Mouse (Mus musculus) limb, embryonic 13.5 days (tissue): Measurements from ENCODE around the gene BC034090. TPM values are rescaled to one million over a fixed set of nuclear protein-coding genes. Genes with fewer than 3 reads are reported as not detected.

Source experiments
- ATAC-seq: fragments of 200-750 bp; cut with Nextera tagmentation; 2 replicates; pipeline ENCODE4 v1.8.0; 2017; ENCODE audit warnings: low read depth, moderate number of reproducible peaks, moderate TSS enrichment; ENCODE audit not compliant: low FRiP score
- H3K27ac ChIP-seq: fragments of 300-500 bp; sonication (generic); 2 replicates; pipeline ENCODE4 v1.5.1; 2015; ENCODE audit warnings: inconsistent platforms, mild to moderate bottlenecking, moderate library complexity
- H3K27me3 ChIP-seq: fragments of 300-500 bp; sonication (generic); 2 replicates; pipeline ENCODE4 v1.6.1; 2015; ENCODE audit warnings: mild to moderate bottlenecking, inconsistent platforms
- H3K36me3 ChIP-seq: fragments of 300-500 bp; sonication (generic); 2 replicates; pipeline ENCODE4 v1.6.1; 2015; ENCODE audit warnings: inconsistent platforms, mild to moderate bottlenecking, moderate library complexity
- H3K4me1 ChIP-seq: fragments of 300-500 bp; sonication (generic); 2 replicates; pipeline ENCODE4 v1.6.1; 2015; ENCODE audit warnings: inconsistent platforms
- H3K4me2 ChIP-seq: fragments of 300-500 bp; sonication (generic); replicated peaks from 2 replicates; pipeline ENCODE4 v1.6.1; 2015; ENCODE audit warnings: inconsistent platforms, mild to moderate bottlenecking, moderate library complexity
- H3K4me3 ChIP-seq: fragments of 300-500 bp; sonication (generic); 2 replicates; pipeline ENCODE4 v1.5.1; 2015; ENCODE audit warnings: moderate library complexity, mild to moderate bottlenecking, inconsistent platforms
- H3K9ac ChIP-seq: fragments of 300-500 bp; sonication (generic); 2 replicates; pipeline ENCODE4 v1.6.1; 2015; ENCODE audit warnings: mild to moderate bottlenecking, inconsistent platforms
- H3K9me3 ChIP-seq: fragments of 300-500 bp; sonication (generic); 2 replicates; pipeline ENCODE4 v1.6.1; 2016; ENCODE audit warnings: inconsistent platforms
- WGBS: fragments of 180-500 bp; shearing (Covaris S2); methylation state at CpG from one replicate; pipeline ENCODE4 v1.1.7; 2015; 5-methylcytosine and 5-hydroxymethylcytosine counted together
- polyA plus RNA-seq: library from polyadenylated mRNA; unstranded; fragments of >200 nt; fragmentation: Nextera tagmentation; extraction: Ambion mirVana; gene quantifications from 2 replicates; pipeline ENCODE4 v1.2.1, GENCODE M21; 2015

The BC034090 gene
- polyA plus RNA-seq, 1 experiment from 2014 or later: 9.1 TPM

DNA sequence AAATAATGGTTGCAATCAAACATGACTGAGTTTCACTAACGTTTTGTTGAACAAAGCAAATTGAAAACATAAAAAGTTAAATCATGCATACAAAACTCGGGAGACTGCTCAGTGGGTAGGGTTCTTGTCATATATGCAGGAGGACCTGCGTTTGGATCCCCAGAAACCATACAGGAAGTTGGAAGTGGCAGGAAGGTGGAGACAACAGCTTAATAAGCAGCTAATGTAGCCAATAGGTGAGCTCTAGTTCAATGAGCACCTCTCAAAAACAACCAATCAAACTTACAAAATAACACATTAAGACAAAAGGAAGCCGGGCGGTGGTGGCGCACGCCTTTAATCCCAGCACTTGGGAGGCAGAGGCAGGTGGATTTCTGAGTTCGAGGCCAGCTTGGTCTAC, 10.1 kb upstream of the BC034090 start:
- H3K27me3 ChIP-seq: no peaks in the 10 kb centered on the region
- H3K4me3 ChIP-seq: no peak overlapping the region
- no peak overlapping the region for H3K27ac ChIP-seq
- no peak overlapping the region for H3K9ac ChIP-seq
- WGBS: 87% methylated on average over 8 of the region's 8 CpGs
- no peaks in the 10 kb centered on the region for H3K9me3 ChIP-seq
- no peak overlapping the region for H3K4me2 ChIP-seq
- no peaks in the 10 kb centered on the region for H3K36me3 ChIP-seq
- no peaks in the 10 kb centered on the region for H3K4me1 ChIP-seq
- ATAC-seq: no peak

DNA sequence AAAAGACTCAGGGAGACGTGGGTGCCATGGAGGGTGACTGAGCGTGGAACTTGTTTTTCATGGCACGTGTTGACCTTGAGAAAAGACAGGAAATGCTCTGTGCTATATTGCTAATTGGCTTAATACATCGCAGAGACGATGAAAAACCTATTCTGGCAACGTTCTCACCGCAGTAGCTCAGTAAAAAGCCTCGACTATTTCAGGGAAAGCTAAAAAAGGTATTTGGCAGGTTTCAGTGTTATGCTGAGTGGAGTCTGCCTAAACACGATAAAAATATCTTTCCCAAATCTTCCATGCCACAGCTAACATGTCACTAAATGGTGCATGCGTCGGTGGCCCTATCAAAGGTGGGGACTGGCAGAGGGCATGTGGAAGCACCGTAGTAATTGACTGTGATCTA, 8.9 kb upstream of the BC034090 start:
- no peak for ATAC-seq
- H3K27me3 ChIP-seq: no peaks in the 10 kb centered on the region
- no peak overlapping the region for H3K4me3 ChIP-seq
- no peak overlapping the region for H3K27ac ChIP-seq
- H3K4me2 ChIP-seq: no peak overlapping the region
- H3K4me1 ChIP-seq: no peaks in the 10 kb centered on the region
- H3K9ac ChIP-seq: no peak overlapping the region
- H3K36me3 ChIP-seq: no peaks in the 10 kb centered on the region
- H3K9me3 ChIP-seq: no peaks in the 10 kb centered on the region
- WGBS: 58% methylated on average over 12 of the region's 12 CpGs

DNA sequence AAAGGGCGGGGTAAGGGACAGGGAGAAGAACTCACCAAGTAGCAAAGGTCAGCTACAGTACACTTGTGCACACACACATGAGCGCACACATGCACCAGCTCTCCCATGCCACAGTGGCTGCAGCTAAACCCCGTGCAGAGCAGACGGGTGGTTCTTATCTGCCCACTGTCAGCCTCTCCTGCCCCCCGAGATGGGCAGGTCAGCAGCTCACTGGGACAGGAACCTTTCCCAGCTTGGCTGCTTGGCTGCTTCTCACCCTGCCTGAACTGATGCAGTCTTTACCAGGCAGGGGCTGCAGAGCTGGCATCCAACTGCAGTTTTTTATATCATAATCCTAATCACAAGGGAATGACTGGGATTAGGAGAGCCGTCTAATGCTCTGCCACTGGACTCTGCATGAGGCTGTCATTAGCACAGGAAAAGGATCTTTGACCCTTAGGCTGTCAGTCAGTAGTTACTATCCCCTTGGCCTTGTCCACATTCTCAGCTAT, 8.4 kb upstream of the BC034090 start:
- no peak overlapping the region for H3K27ac ChIP-seq
- WGBS: 52% methylated on average over 6 of the region's 6 CpGs
- H3K27me3 ChIP-seq: no peaks in the 10 kb centered on the region
- no peak overlapping the region for H3K4me3 ChIP-seq
- ATAC-seq: no peak
- H3K36me3 ChIP-seq: no peaks in the 10 kb centered on the region
- no peaks in the 10 kb centered on the region for H3K9me3 ChIP-seq
- H3K4me2 ChIP-seq: no peak overlapping the region
- H3K4me1 ChIP-seq: 0 out of 2 replicates have a peak, but pooled peaks cover under 1% of the 10 kb centered on the region
- no peak overlapping the region for H3K9ac ChIP-seq

DNA sequence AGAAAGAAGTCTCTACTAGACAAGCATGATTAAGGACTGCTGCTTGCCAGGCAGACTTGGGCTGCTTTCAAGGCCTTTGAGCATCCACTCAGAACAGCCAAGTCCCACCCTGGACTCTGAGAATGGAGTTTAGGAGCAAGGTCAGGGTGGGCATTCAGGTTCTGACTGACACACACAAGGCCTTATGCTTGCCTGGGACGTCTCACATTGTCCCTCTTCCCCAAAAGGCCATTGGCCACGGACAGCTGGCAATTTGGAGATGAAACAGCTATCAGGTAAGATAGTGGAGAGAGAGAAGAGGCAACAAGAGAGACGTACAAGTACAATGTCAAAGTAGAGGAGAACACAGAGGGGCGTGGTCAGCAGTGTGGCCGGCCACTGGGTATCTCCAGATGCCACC, 7.4 kb upstream of the BC034090 start:
- 80% methylated on average over 5 of the region's 5 CpGs for WGBS
- Histone ChIP-seq H3K9me3 (no peaks in the 10 kb centered on the region), H3K4me2 (no peak overlapping the region), H3K4me1 (peaks cover 5% of the 10 kb centered on the region; the same call in 1 of the 2 replicates), H3K36me3 (no peaks in the 10 kb centered on the region), H3K4me3 (no peak overlapping the region), H3K9ac (no peak overlapping the region), H3K27ac (no peak overlapping the region), H3K27me3 (no peaks in the 10 kb centered on the region)
- ATAC-seq: no peak

DNA sequence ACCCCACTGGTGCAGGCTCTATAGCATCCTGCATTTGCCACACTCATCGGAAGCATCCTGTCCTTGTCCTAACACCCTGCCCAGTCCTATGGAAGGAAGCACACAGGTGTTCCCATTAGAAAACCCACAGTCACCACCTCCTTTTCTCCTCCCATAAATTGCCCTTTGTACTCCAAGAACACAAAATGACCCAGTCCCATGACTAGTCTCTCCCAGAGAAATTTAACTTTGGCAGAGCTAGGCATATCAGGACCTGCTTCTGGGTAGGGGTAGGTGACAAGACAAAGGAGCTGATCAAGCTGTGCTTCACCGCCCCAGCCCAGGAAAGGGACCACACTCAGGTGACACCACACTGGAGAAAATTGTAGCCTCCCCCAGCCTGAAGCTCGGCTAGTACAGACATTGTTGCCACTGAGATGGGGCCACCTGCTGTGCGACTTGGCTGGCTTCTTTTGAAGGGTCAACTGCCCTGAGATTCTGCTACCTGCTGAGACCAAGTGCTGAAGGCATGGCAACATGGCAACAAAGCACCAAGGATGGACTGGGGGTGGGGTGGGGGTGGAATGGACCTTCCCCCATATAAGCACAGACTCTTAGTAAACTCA, 6.4 kb upstream of the BC034090 start:
- no peak overlapping the region for H3K4me2 ChIP-seq
- no peak overlapping the region for H3K27ac ChIP-seq
- WGBS: 46% methylated on average over 4 of the region's 4 CpGs
- no peaks in the 10 kb centered on the region for H3K36me3 ChIP-seq
- H3K4me3 ChIP-seq: no peak overlapping the region
- no peak overlapping the region for H3K9ac ChIP-seq
- H3K9me3 ChIP-seq: no peaks in the 10 kb centered on the region
- ATAC-seq: no peak
- H3K4me1 ChIP-seq: peaks cover 7% of the 10 kb centered on the region
- no peaks in the 10 kb centered on the region for H3K27me3 ChIP-seq

DNA sequence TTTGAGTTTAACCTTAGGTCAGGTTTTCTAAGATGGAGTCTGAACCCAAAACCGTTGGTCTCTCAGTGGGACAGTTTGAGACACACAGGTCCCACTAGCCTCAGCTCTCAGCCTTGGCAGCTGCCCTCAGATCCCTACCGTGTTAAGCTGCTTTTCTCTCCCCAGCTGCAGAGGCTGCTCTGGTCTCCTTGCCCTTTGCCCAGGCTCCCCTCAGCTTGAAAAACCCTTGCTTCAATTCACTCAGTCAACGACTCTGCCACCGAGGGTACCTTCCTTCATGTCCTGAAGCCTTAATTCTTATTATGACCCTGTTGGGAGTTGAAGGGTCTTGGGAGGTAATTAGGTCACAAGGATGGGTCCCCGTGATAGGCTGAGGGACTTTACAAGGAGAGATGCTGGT, 5.7 kb upstream of the BC034090 start:
- H3K9ac ChIP-seq: no peak overlapping the region
- H3K4me3 ChIP-seq: no peak overlapping the region
- no peaks in the 10 kb centered on the region for H3K9me3 ChIP-seq
- H3K4me2 ChIP-seq: no peak overlapping the region
- H3K27me3 ChIP-seq: no peaks in the 10 kb centered on the region
- no peaks in the 10 kb centered on the region for H3K36me3 ChIP-seq
- WGBS: 34% methylated on average over 5 of the region's 5 CpGs
- no peak for ATAC-seq
- no peak overlapping the region for H3K27ac ChIP-seq
- H3K4me1 ChIP-seq: peaks cover 14% of the 10 kb centered on the region

DNA sequence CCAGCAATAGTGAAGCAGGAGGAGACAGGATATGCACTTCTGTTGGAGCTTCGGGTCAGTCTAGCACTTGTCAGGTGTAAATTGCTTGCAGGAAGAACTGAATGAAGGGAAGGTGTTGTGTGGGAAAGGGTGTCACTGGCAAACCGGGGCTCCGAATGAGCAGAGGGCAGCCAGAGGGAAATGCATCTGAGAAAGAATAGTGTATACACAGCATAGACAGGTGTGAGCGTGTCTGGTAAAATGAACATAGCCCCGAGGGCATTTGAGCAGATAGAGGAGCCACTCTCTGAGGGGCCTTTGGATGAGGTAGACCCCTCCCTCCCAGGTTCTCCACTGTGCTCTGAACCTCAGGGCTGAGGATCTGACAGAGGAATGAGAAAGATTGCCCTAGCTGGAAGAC, 3.8 kb upstream of the BC034090 start:
- Histone ChIP-seq H3K4me1 (peaks cover 19% of the 10 kb centered on the region), H3K27me3 (no peaks in the 10 kb centered on the region), H3K4me2 (no peak overlapping the region), H3K9ac (no peak overlapping the region), H3K4me3 (no peak overlapping the region), H3K27ac (no peak overlapping the region), H3K9me3 (no peaks in the 10 kb centered on the region), H3K36me3 (no peaks in the 10 kb centered on the region)
- 53% methylated on average over 5 of the region's 5 CpGs for WGBS
- ATAC-seq: no peak

DNA sequence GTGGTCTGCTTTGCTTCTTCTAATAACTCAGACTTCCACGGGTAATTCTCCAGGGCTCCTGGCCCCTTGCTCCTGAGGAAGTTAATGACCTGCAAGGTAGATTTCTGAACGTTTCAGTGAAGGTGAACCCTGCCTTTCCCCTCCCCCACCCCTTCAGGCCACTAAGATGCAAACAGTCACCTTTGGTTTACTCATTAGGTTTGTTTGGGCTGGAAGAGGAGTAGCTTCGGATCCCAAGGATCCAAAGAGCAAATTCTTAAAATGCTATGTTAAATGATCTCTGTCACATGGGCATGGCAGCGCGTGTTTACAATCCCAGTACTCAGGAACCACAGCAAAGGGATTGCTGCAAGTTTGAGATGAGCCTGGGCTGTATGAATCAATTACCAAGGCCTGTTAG, 3.2 kb upstream of the BC034090 start:
- no peak for ATAC-seq
- peaks cover 23% of the 10 kb centered on the region for H3K4me1 ChIP-seq
- H3K36me3 ChIP-seq: no peaks in the 10 kb centered on the region
- H3K27me3 ChIP-seq: no peaks in the 10 kb centered on the region
- H3K4me2 ChIP-seq: no peak overlapping the region
- no peak overlapping the region for H3K4me3 ChIP-seq
- no peaks in the 10 kb centered on the region for H3K9me3 ChIP-seq
- WGBS: 24% methylated on average over 5 of the region's 5 CpGs
- H3K27ac ChIP-seq: no peak overlapping the region
- no peak overlapping the region for H3K9ac ChIP-seq

DNA sequence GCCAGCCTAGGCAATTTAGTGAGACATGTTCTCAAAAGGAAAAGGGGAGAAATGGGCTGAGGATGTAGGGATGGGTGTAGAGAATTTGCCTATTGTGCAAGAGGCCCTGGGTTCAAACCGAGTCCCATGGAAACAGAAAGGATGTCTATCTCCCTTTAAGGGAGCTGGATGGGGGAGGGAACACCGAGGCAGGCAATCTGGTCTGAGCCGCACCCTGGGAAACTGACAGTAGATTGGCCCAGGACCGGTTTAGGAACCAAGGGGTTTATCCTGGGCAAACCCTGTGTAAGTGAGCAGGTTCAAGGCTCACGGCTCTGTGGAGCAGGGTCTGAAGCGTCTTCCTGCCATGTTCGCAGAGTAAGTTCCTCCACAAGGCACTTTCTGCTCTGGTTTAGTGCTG, 1.3 kb upstream of the BC034090 start:
- Histone ChIP-seq H3K27ac (no peak overlapping the region), H3K4me3 (peak overlapping the region; percentile 73), H3K36me3 (peaks cover 16% of the 10 kb centered on the region), H3K4me1 (peaks cover 32% of the 10 kb centered on the region), H3K27me3 (no peaks in the 10 kb centered on the region), H3K4me2 (peak overlapping the region; percentile 84), H3K9me3 (no peaks in the 10 kb centered on the region), H3K9ac (0 out of 2 replicates have a peak overlapping the region, but pooled peaks have one; percentile 19)
- 65% methylated on average over 7 of the region's 7 CpGs for WGBS
- no peak for ATAC-seq

DNA sequence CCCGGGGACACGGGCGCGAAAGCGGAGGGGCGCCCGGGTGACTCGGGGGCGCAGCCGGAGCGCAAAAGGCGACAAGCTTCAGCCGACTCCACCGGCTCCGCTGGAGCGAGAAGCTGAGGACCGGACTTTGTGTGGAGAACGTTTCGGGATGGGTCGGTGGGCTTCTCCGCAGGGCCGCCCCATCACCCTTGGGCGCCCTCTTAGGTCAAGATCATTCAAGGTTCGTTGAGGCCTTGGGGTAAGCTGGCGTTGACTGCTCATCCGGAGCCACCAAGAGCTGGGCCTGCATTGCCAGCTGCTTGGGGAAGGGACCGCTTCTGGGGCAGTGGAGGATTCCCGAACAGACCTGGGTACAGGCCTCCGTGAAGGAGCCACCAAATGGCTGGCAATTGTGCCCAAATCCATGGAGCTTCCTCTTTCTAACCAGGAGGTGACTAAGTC, 547 bp upstream of the BC034090 start:
- Histone ChIP-seq H3K9ac (peak overlapping the region; percentile 97), H3K4me2 (peak overlapping the region; percentile 84), H3K27ac (peak overlapping the region; percentile 88), H3K4me1 (peaks cover 38% of the 10 kb centered on the region), H3K9me3 (no peaks in the 10 kb centered on the region), H3K4me3 (peak overlapping the region; percentile 73), H3K36me3 (peaks cover 24% of the 10 kb centered on the region), H3K27me3 (no peaks in the 10 kb centered on the region)
- peak; percentile 20; the same call in 1 of the 2 replicates for ATAC-seq
- WGBS: 5% methylated on average over 23 of the region's 29 CpGs

DNA sequence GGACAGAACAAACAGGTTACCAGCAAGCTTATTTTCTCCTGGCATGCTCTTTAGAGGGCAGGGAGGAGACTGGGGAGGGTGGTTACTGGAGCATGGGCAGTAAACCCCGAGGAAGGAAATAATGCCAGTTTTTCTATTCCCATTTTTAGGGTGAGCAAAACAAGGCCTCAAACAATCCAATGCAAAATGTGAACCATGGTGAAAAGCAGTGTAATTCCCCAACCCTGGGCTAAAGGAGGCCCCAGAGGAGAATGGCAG, 1.8 kb downstream of the BC034090 start:
- H3K9me3 ChIP-seq: no peaks in the 10 kb centered on the region
- ATAC-seq: no peak
- 83% methylated on average over 1 of the region's 1 CpGs for WGBS

DNA sequence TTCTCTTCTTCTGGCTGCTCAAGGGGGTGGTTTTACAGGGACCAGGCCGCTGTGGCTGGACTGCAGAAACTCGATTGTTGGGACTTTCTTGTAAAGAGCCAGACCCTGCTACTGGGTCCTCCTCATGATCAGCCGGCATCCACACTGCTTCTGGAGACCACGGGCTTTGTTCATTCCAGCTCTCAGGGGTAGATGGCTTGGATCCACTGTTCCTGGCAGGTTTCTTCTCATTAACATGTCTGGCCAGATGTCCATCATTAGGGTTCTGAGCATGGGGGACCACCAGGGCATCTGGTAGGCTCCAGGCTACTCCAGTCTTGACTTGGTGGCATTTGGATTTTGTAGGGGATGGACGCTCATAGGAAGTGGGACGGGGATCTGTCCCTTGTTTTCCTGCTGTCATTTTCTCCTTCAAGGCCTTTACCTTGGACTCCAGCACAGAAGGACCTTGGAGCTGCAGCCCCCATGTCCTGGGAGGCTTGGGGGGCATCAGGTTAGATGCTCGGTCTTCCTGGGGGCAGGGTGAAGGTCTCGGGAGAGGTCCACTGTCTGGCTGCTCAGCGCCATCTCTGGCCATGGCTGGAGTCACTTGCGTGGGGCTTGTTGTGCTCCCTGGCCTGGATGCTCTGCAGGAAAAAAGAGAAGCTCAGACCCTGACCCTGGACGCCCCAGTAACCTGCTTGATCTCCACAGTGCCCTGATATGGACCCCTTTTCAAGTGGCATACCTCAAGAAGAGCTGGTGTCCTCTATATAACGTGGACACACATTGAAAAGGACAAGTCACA, 2.4 kb downstream of the BC034090 start:
- Histone ChIP-seq H3K27ac (no peak overlapping the region), H3K9me3 (no peaks in the 10 kb centered on the region), H3K9ac (no peak overlapping the region), H3K36me3 (peaks cover 45% of the 10 kb centered on the region), H3K27me3 (no peaks in the 10 kb centered on the region), H3K4me3 (no peak overlapping the region), H3K4me1 (peaks cover 63% of the 10 kb centered on the region), H3K4me2 (no peak overlapping the region)
- no peak for ATAC-seq
- 79% methylated on average over 12 of the region's 12 CpGs for WGBS

More for the DNA sequence above, 1.8 kb downstream of the BC034090 start:
- H3K9ac ChIP-seq: no peak overlapping the region
- peaks cover 40% of the 10 kb centered on the region for H3K36me3 ChIP-seq
- no peak overlapping the region for H3K27ac ChIP-seq
- H3K4me3 ChIP-seq: no peak overlapping the region
- no peaks in the 10 kb centered on the region for H3K27me3 ChIP-seq
- peaks cover 60% of the 10 kb centered on the region for H3K4me1 ChIP-seq
- H3K4me2 ChIP-seq: no peak overlapping the region
